Mouse (Mus musculus) forebrain, embryonic 10.5 days (tissue): Measurements from ENCODE around the gene Cenpb. TPM values are rescaled to one million over a fixed set of nuclear protein-coding genes. Genes with fewer than 3 reads are reported as not detected.
"Not testable (repeated sequence)": the region's sequence is repeated elsewhere in the genome, so short reads cannot be mapped to it uniquely, and the experiment has no call there.

Source experiments
- DNase-seq: peaks from one replicate; pipeline ENCODE4 v3.0.0-alpha.2; 2017; ENCODE audit warnings: low spot score; ENCODE audit errors: extremely low spot score
- H3K27ac ChIP-seq: fragments of 300-500 bp; sonication (generic); 2 replicates; pipeline ENCODE4 v1.5.1; 2016; ENCODE audit warnings: mild to moderate bottlenecking
- H3K27me3 ChIP-seq: fragments of 300-500 bp; sonication (generic); 2 replicates; pipeline ENCODE4 v1.6.1; 2016; ENCODE audit warnings: mild to moderate bottlenecking; ENCODE audit not compliant: poor library complexity, severe bottlenecking
- H3K36me3 ChIP-seq: fragments of 300-500 bp; sonication (generic); replicated peaks from 2 replicates; pipeline ENCODE4 v1.6.1; 2016; ENCODE audit warnings: mild to moderate bottlenecking, moderate library complexity
- H3K4me1 ChIP-seq: fragments of 300-500 bp; sonication (generic); 2 replicates; pipeline ENCODE4 v1.6.1; 2016
- H3K4me3 ChIP-seq: fragments of 300-500 bp; sonication (generic); 2 replicates; pipeline ENCODE4 v1.5.1; 2016; ENCODE audit warnings: mild to moderate bottlenecking, moderate library complexity
- H3K9me3 ChIP-seq: fragments of 300-500 bp; sonication (generic); 2 replicates; pipeline ENCODE4 v1.6.1; 2016; ENCODE audit warnings: mild to moderate bottlenecking, moderate library complexity
- WGBS: fragments of 180-500 bp; shearing (Covaris S2); methylation state at CpG from one replicate; pipeline ENCODE4 v1.1.7; 2016; 5-methylcytosine and 5-hydroxymethylcytosine counted together
- polyA plus RNA-seq: library from polyadenylated mRNA; unstranded; fragments of >200 nt; fragmentation: Nextera tagmentation; extraction: Ambion mirVana; gene quantifications from 2 replicates; pipeline ENCODE4 v1.2.1, GENCODE M21; 2016

Cenpb gene
- polyA plus RNA-seq = 8.9 and 10.0 TPM in 2 replicates

DNA sequence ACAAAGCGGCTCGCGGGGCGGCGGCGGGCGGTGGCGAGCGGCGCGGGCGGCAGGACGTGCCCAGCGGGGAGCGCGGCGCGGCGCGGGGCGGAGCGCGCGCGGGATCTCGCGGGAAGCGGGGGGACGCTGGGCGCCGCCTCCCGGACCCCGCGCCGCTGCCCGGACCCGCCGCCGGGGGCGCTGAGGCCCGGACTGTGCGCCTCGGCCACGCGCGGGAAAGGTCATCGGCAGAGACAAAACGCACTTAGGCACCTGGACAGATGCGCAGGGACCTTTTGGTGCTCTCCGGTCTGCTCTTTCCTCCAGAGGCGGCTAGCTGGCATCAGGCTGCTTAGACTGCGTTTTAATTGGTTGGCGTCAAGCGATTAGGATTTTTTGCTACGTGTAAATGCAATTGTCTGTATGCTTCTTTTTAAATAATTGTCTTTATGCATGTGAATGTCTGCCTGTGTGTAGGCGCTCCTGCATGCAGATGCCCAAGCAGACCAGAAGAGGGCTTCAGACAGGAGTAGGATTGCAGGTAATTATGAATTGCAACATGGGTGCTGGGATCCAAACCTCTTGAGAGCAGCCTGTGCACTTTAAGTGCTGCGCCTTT lies at the start of gene Cenpb:
Gene Cenpb, minus strand, starts transcription at position 78 of the 598 bp plus-strand sequence.
- Histone ChIP-seq H3K4me1 (peaks cover 45% of the 10 kb centered on the region), H3K27ac (peak within 1 kb of the TSS; percentile 94), H3K36me3 (peaks cover 33% of the 10 kb centered on the region), H3K4me3 (peak within 1 kb of the TSS; percentile 87), H3K9me3 (no peaks in the 10 kb centered on the region), H3K27me3 (peaks cover 3% of the 10 kb centered on the region; the same call in 1 of the 2 replicates)
- 3% methylated on average over 57 of the region's 57 CpGs for WGBS
- DNase-seq = peak; percentile 83

DNA sequence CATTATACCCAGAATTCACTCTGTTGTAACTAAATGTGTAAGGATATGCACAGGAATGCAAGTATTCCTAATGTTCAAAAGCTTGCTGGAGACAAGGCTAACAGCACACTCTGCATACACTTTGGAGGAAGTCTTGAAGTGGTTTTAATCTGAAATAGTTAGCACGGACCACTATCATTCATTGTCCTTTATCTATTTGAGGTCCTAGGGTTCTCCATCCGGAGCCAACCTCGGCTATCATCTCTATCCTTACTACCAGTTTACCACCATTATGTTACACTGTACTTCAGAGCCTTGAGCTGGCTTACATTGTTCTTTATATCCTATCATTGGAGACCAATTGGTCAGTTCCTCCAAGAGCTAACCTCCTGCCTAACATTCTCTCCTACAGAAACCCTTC lies 47.4 kb upstream of the Cenpb start:
- no peak overlapping the region for H3K4me3 ChIP-seq
- H3K36me3 ChIP-seq = no peaks in the 10 kb centered on the region
- H3K9me3 ChIP-seq = no peaks in the 10 kb centered on the region
- DNase-seq = no peak
- H3K27ac ChIP-seq = no peak overlapping the region
- no peaks in the 10 kb centered on the region for H3K27me3 ChIP-seq
- 91% methylated on average over 3 of the region's 3 CpGs for WGBS
- H3K4me1 ChIP-seq = no peaks in the 10 kb centered on the region

DNA sequence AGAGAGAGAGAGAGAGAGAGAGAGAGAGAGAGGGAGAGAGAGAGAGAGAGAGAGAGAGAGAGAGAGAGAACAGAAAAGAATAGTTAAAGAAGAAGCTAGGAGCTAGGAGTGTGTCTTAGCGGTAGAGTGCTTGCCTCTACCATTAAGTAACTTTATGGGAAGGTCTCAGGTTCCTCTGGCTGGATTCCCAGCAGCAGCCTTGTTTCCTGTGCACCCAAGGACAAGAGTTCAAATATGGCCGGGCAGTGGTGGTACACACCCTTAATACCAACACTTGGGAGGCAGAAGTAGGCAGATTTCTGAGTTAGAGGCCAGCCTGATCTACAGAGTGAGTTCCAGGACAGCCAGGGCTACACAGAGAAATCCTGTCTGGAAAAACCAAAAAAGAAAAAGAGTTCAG lies 46.8 kb upstream of the Cenpb start:
- H3K4me3 ChIP-seq, H3K27ac ChIP-seq, H3K36me3 ChIP-seq, H3K9me3 ChIP-seq, H3K27me3 ChIP-seq, H3K4me1 ChIP-seq, DNase-seq: not testable (repeated sequence)
- 89% methylated on average over 2 of the region's 2 CpGs for WGBS

DNA sequence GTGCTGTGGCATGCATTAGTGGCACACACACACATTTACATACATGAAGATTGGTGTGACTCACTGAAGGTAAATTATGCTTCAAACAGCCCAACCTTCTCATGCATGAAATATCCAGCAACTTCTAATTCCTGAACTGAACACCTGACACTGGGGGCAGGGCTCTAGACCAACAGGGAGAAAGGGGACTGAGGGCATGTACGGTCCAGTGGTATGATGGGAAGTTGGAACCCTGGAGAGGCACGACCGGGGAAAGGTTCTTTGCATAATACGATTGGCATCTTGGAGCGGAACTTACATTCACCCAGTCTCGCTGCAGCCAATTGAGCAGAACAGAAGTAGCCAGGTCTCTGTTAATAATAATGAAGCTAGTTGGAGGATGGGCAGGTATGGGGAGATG lies 45.3 kb upstream of the Cenpb start:
- no peak for DNase-seq
- Histone ChIP-seq H3K27ac (no peak overlapping the region), H3K4me3 (no peak overlapping the region), H3K27me3 (no peaks in the 10 kb centered on the region), H3K9me3 (no peaks in the 10 kb centered on the region), H3K36me3 (no peaks in the 10 kb centered on the region), H3K4me1 (no peaks in the 10 kb centered on the region)
- 88% methylated on average over 6 of the region's 6 CpGs for WGBS

DNA sequence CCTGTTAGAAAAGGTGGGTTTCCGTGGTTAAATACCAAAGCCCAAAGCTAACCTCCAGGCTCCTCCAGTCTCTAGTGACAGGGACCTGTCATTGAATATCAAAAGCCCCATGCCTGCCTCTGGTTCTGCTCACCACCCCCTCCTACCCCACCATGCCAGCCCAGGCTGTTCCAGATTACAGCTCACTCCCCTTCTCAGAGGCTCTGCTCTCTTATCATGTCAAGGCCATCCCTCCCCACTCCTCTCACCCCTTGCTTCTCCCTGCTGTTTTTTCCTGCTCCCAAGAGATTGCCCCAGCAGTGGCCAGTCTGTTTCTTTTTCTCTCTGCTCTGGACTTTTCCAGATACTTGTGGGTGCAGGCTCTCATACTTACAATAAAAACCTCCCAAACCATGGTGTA lies 43.7 kb upstream of the Cenpb start:
- DNase-seq = no peak
- 76% methylated on average over 1 of the region's 1 CpGs for WGBS
- Histone ChIP-seq H3K36me3 (no peaks in the 10 kb centered on the region), H3K27ac (no peak overlapping the region), H3K4me3 (no peak overlapping the region), H3K9me3 (no peaks in the 10 kb centered on the region), H3K27me3 (no peaks in the 10 kb centered on the region), H3K4me1 (no peaks in the 10 kb centered on the region)

DNA sequence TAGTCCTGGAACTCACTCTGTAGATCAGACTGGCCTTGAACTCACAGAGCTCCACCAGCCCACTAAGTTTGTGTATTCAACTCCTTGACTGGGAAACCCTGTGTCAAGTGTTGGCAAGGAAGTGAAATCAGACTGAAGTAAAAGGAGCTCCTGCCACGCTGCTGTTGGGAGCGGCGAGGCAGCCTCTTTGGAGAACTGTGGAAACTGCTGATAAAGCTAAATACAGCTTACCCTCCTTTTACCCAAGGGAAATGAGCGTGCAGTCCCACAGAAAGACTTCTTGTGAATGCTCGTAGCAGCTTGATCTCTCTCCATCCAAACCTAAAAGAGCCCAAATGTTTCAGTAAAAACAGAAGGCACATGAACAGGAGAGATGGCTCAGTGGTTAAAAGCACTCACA lies 42.7 kb upstream of the Cenpb start:
- H3K36me3 ChIP-seq = no peaks in the 10 kb centered on the region
- H3K27me3 ChIP-seq = no peaks in the 10 kb centered on the region
- WGBS = 73% methylated on average over 5 of the region's 5 CpGs
- DNase-seq = no peak
- no peaks in the 10 kb centered on the region for H3K4me1 ChIP-seq
- no peaks in the 10 kb centered on the region for H3K9me3 ChIP-seq
- H3K4me3 ChIP-seq = no peak overlapping the region
- no peak overlapping the region for H3K27ac ChIP-seq

DNA sequence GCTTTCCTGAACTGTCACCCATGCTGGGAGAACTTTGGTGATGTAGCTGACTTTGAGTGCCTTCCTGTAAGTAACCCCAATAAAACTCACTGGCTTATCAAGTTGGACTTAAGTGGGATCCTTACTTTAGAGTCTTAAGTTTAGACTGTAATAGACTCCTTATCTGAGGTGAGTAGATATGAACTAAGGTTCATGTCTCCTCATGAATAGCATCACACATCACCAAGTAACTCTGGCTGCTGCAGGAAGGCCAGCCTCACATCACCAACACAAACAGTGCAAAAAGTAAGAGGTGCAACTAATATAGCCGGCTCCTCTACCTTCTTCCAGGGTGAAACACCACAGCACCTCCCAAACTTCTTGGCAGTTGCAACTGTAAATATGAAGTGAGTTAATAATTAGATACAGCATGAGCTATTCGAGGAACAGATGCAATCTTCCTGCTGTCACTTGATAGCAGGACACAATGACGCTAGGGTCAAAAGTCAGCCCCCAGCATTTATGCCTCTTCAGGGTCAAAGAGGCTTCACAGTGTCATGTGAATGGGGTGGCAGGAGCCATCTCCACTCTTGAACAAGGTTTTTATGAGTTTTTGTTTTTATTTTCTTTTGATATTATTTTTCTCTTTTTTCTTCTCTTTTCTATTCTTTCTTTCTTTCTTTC lies 42.1 kb upstream of the Cenpb start:
- H3K27ac ChIP-seq = no peak overlapping the region
- H3K27me3 ChIP-seq = no peaks in the 10 kb centered on the region
- no peaks in the 10 kb centered on the region for H3K9me3 ChIP-seq
- DNase-seq = no peak
- no peaks in the 10 kb centered on the region for H3K36me3 ChIP-seq
- WGBS = 77% methylated on average over 3 of the region's 3 CpGs
- H3K4me1 ChIP-seq = no peaks in the 10 kb centered on the region
- H3K4me3 ChIP-seq = no peak overlapping the region

DNA sequence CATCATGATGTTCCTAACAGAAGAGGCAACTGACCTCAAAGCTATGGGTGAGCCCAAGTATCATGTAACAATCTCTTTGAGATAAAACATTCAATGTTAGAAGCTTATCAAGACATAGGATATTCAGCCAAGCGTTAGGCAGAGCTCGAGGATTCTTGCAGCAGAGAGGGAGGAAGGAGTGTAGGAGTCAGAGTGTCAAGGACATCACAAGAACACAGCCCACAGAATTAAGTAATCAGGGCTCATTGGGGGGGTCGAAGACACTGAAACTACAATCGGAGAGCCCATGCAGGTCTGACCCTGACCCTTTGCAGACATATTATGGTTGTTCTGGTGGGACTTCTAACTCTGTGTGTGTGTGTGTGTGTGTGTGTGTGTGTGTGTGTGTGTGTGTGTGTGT lies 40.2 kb upstream of the Cenpb start:
- 84% methylated on average over 4 of the region's 4 CpGs for WGBS

DNA sequence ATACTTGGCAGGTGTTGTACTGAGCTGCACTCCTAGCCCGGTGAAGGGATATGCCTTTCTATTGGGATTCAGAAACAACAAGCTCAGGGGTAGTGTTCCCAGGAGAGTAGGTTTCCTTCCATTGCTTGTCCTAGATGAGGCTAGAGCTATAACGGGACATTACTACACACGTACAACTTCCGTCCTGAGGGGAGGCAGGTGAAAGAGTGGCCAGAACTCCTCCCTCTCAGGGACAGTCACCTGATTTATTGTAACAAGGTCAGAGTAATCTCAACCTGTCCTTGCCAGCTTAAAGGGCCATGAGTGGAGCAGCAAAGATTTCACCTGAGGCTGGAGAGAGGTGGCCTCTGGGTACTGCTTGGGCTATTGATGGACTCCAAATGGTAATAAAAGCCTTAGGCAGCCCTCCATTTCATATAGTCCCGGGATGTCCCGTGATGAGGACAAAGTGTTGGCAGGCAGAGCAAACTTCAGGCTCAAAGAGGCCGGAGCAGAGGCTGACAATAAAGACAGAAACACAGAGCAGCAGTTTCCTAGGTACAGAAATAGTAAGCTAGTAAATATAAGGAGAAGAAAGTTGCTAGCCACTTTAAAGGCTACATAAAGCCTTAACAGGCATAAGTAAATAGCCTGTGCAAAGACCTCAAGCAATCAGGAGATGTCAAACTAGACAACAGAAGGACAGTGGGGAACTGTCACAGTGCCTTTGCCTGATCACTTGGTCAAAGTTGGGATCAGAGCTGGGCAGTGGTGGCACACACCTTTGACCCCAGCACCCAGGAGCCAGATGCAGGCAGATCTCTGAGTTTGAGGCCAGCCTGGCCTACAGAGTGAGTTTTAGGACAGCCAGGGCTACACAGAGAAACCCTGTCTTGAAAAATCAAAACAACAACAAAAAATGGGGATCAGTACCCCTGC lies 36.3 kb upstream of the Cenpb start:
- Histone ChIP-seq H3K27ac (no peak overlapping the region), H3K4me1 (peaks cover 17% of the 10 kb centered on the region), H3K4me3 (no peak overlapping the region), H3K9me3 (no peaks in the 10 kb centered on the region), H3K27me3 (no peaks in the 10 kb centered on the region), H3K36me3 (peaks cover 15% of the 10 kb centered on the region)
- WGBS = 88% methylated on average over 7 of the region's 7 CpGs
- DNase-seq = no peak

More for the DNA sequence above, 40.2 kb upstream of the Cenpb start:
- no peaks in the 10 kb centered on the region for H3K9me3 ChIP-seq
- H3K27ac ChIP-seq = no peak overlapping the region
- DNase-seq = no peak
- no peaks in the 10 kb centered on the region for H3K36me3 ChIP-seq
- no peaks in the 10 kb centered on the region for H3K4me1 ChIP-seq
- no peak overlapping the region for H3K4me3 ChIP-seq
- no peaks in the 10 kb centered on the region for H3K27me3 ChIP-seq

DNA sequence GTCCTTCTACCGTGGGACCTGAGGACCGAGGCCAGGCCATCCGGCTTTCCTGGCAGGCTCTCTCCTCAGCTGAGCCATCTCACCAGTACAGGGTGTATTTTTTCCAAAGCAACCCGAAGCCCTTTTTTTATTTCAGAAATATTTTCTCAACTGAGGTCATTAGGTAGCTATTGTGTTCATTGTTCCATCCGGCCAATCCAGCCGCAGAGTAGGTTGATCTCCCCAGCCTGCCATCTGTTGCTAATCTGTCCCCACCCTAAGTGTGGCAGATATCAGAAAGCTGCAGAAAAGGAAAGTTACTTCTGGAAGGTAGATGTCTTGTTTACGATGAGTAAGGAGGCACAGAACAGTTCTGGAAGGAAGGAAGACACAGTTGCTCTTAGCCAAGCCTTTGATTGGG lies 33.9 kb upstream of the Cenpb start:
- Histone ChIP-seq H3K27me3 (no peaks in the 10 kb centered on the region), H3K27ac (peak overlapping the region; percentile 56), H3K9me3 (no peaks in the 10 kb centered on the region), H3K36me3 (peaks cover 15% of the 10 kb centered on the region), H3K4me3 (no peak overlapping the region), H3K4me1 (peaks cover 36% of the 10 kb centered on the region)
- 85% methylated on average over 7 of the region's 7 CpGs for WGBS
- DNase-seq = no peak

DNA sequence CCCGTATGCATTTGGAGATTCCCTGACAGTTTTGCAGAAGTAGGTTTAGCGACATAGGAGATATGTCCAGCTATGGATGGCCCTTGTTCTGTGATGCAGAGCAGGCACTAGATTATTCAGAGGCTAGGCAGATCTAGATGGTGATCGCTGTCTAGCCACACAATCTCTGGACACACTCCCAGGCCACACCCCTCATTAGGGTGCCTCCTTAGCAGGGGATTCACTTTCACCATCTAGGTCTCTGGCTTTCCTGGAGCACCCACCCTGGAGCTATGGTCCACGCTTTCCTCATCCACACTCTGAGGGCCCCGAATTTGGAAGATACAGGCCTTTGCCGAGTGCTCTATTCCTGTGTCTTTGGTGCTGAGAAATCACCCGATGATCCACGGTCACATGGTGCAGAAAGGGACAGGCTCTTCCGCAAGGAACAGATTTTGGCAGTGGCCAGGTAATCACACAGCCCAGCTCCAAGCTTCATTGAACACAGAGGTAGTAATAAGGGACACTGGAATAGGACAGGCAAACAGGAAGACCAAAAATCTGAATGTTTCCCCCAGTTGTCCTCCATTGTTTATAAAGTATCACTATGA lies 31.3 kb upstream of the Cenpb start:
- WGBS = 78% methylated on average over 9 of the region's 9 CpGs

DNA sequence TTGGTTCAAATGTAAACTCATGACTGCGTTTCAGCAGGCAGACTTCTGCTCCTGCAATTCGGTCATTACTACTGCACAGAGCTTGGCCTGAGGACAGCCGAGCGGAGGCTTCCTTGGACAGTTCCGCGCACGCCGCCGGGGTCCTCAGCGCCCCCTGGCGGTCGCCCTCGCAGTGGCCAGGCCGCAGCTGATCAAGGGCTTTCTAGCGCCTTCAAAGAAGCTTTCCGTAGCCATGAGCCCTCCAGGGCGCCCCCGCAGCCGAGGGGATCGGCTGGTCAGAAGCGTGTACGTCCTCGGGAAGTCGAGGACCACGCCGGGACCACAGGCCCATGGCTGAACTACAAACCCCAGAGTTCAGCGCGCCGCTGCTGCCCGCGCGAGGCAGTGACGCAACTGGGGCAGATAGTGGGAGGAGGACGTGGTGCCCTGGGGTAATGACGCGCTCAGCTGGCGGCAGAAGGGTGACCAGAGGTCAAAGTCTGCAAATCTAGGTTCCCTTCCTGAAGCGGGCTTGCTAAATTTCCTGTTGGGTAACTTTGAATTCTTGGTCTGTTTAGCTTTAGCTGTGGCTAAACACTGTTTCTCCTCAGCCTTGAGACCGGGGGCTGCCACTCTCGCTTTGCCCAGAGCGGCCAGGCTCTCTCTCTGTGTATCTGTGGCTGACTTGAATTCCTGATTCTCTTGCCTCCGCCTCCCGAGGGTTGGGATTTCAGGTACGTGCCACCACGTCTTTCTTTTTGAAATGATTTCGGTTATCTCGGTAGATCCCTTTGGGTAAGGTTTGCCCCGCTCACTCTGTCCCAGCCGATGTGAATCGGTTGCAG lies 30.3 kb upstream of the Cenpb start:
- Histone ChIP-seq H3K27ac (peak overlapping the region; percentile 90), H3K9me3 (no peaks in the 10 kb centered on the region), H3K36me3 (peaks cover 15% of the 10 kb centered on the region), H3K27me3 (no peaks in the 10 kb centered on the region), H3K4me1 (peaks cover 36% of the 10 kb centered on the region), H3K4me3 (peak overlapping the region; percentile 64)
- peak; percentile 95 for DNase-seq
- WGBS = 3% methylated on average over 50 of the region's 50 CpGs

More for the DNA sequence above, 31.3 kb upstream of the Cenpb start:
- Histone ChIP-seq H3K4me3 (peak overlapping the region; percentile 64), H3K27me3 (no peaks in the 10 kb centered on the region), H3K9me3 (no peaks in the 10 kb centered on the region), H3K4me1 (peaks cover 36% of the 10 kb centered on the region), H3K27ac (peak overlapping the region; percentile 90), H3K36me3 (peaks cover 15% of the 10 kb centered on the region)
- no peak for DNase-seq
